Mouse (Mus musculus): ENCODE data around the gene Tmeff2. TPM values are rescaled to one million over a fixed set of nuclear protein-coding genes. Genes with fewer than 3 reads are reported as not detected.
"Not testable (repeated sequence)": the region's sequence is repeated elsewhere in the genome, so short reads cannot be mapped to it uniquely, and the experiment has no call there.

The Tmeff2 gene
- not detected in 2 replicates for polyA plus RNA-seq (2012; ENCODE audit: insufficient read depth, insufficient read length, low replicate concordance, missing spikeins)

- not testable (repeated sequence) for H3K27ac ChIP-seq (ENCODE audit: insufficient read depth, low read depth, low read length); H3K4me3 ChIP-seq (ENCODE audit: insufficient read depth, low read depth, low read length); H3K4me1 ChIP-seq (ENCODE audit: control insufficient read depth, insufficient read depth, low read length)
- WGBS = 93% methylated on average over 9 of the region's 9 CpGs
Measured at GRCm38 (mm10) chr1:50900386-50900785, at the start of gene Tmeff2. TSS of gene Tmeff2 (plus strand) at chr1:50900647.

- no peak overlapping the region for H3K4me3 ChIP-seq (ENCODE audit: insufficient read depth, low read depth, low read length)
- 74% methylated on average over 2 of the region's 2 CpGs for WGBS
- no peaks in the 10 kb centered on the region for H3K4me1 ChIP-seq (ENCODE audit: control insufficient read depth, insufficient read depth, low read length)
- TF ChIP-seq CTCF (IDR thresholded peaks at IDR 0.05; ENCODE audit: insufficient read depth, low read depth, low read length) (no peak), POLR2A (IDR thresholded peaks at IDR 0.05; ENCODE audit: insufficient read depth, low read depth, low read length) (no peak)
- H3K27ac ChIP-seq (ENCODE audit: insufficient read depth, low read depth, low read length) = peak overlapping the region; percentile 66; the same call in 1 of the 2 replicates
Measured at GRCm38 (mm10) chr1:50861515-50861914, 38.9 kb upstream of the Tmeff2 start.

- TF ChIP-seq POLR2A (IDR thresholded peaks at IDR 0.05; ENCODE audit: insufficient read depth, low read depth, low read length) (no peak), CTCF (IDR thresholded peaks at IDR 0.05; ENCODE audit: insufficient read depth, low read depth, low read length) (no peak)
- H3K4me3 ChIP-seq (ENCODE audit: insufficient read depth, low read depth, low read length) = no peak overlapping the region
- H3K4me1 ChIP-seq (ENCODE audit: control insufficient read depth, insufficient read depth, low read length) = no peaks in the 10 kb centered on the region
- H3K27ac ChIP-seq (ENCODE audit: insufficient read depth, low read depth, low read length) = no peak overlapping the region
- 51% methylated on average over 6 of the region's 6 CpGs for WGBS
Measured at GRCm38 (mm10) chr1:50897696-50898095, 2.8 kb upstream of the Tmeff2 start.

- TF ChIP-seq POLR2A (IDR thresholded peaks at IDR 0.05; ENCODE audit: insufficient read depth, low read depth, low read length) = no peak
- no peak for TF ChIP-seq CTCF (IDR thresholded peaks at IDR 0.05; ENCODE audit: insufficient read depth, low read depth, low read length)
- Histone ChIP-seq H3K4me1 (ENCODE audit: control insufficient read depth, insufficient read depth, low read length) (no peaks in the 10 kb centered on the region), H3K4me3 (ENCODE audit: insufficient read depth, low read depth, low read length) (peak overlapping the region; percentile 42), H3K27ac (ENCODE audit: insufficient read depth, low read depth, low read length) (peak overlapping the region; percentile 94)
- WGBS = 23% methylated on average over 5 of the region's 5 CpGs
Measured at GRCm38 (mm10) chr1:50924838-50925355, 24.4 kb downstream of the Tmeff2 start.

- no peak for TF ChIP-seq POLR2A (IDR thresholded peaks at IDR 0.05; ENCODE audit: insufficient read depth, low read depth, low read length)
- no peak for TF ChIP-seq CTCF (IDR thresholded peaks at IDR 0.05; ENCODE audit: insufficient read depth, low read depth, low read length)
- Histone ChIP-seq H3K4me3 (ENCODE audit: insufficient read depth, low read depth, low read length) (peak overlapping the region; percentile 42), H3K27ac (ENCODE audit: insufficient read depth, low read depth, low read length) (peak overlapping the region; percentile 94), H3K4me1 (ENCODE audit: control insufficient read depth, insufficient read depth, low read length) (no peaks in the 10 kb centered on the region)
- 6% methylated on average over 13 of the region's 13 CpGs for WGBS
Measured at GRCm38 (mm10) chr1:50925356-50925921, 25.0 kb downstream of the Tmeff2 start.

GRCm38 (mm10) chr1:50926374-50927060 is 26.1 kb downstream of the Tmeff2 start:
- Histone ChIP-seq H3K27ac (ENCODE audit: insufficient read depth, low read depth, low read length) (peak overlapping the region; percentile 94), H3K4me1 (ENCODE audit: control insufficient read depth, insufficient read depth, low read length) (no peaks in the 10 kb centered on the region), H3K4me3 (ENCODE audit: insufficient read depth, low read depth, low read length) (peak overlapping the region; percentile 67)
- no peak for TF ChIP-seq CTCF (IDR thresholded peaks at IDR 0.05; ENCODE audit: insufficient read depth, low read depth, low read length)
- TF ChIP-seq POLR2A (IDR thresholded peaks at IDR 0.05; ENCODE audit: insufficient read depth, low read depth, low read length) = no peak
- WGBS = 2% methylated on average over 23 of the region's 23 CpGs

GRCm38 (mm10) chr1:50927077-50927611 is 26.7 kb downstream of the Tmeff2 start:
- Histone ChIP-seq H3K27ac (ENCODE audit: insufficient read depth, low read depth, low read length) (peak overlapping the region; percentile 94), H3K4me3 (ENCODE audit: insufficient read depth, low read depth, low read length) (peak overlapping the region; percentile 67), H3K4me1 (ENCODE audit: control insufficient read depth, insufficient read depth, low read length) (no peaks in the 10 kb centered on the region)
- WGBS = under 1% methylated on average over 37 of the region's 37 CpGs
- TF ChIP-seq CTCF (IDR thresholded peaks at IDR 0.05; ENCODE audit: insufficient read depth, low read depth, low read length) = peak; percentile 37; the same call in 1 of the 2 replicates
- TF ChIP-seq POLR2A (IDR thresholded peaks at IDR 0.05; ENCODE audit: insufficient read depth, low read depth, low read length) = peak; percentile 92

- under 1% methylated on average over 35 of the region's 35 CpGs for WGBS
- Histone ChIP-seq H3K27ac (ENCODE audit: insufficient read depth, low read depth, low read length) (peak overlapping the region; percentile 70), H3K4me1 (ENCODE audit: control insufficient read depth, insufficient read depth, low read length) (no peaks in the 10 kb centered on the region), H3K4me3 (ENCODE audit: insufficient read depth, low read depth, low read length) (peak overlapping the region; percentile 67)
- TF ChIP-seq CTCF (IDR thresholded peaks at IDR 0.05; ENCODE audit: insufficient read depth, low read depth, low read length) (no peak), POLR2A (IDR thresholded peaks at IDR 0.05; ENCODE audit: insufficient read depth, low read depth, low read length) (no peak)
Measured at GRCm38 (mm10) chr1:50927679-50928187, 27.3 kb downstream of the Tmeff2 start.

- peak overlapping the region; percentile 66 for H3K4me3 ChIP-seq (ENCODE audit: insufficient read depth, low read depth, low read length)
- 31% methylated on average over 3 of the region's 3 CpGs for WGBS
- TF ChIP-seq POLR2A (IDR thresholded peaks at IDR 0.05; ENCODE audit: insufficient read depth, low read depth, low read length) (no peak), CTCF (IDR thresholded peaks at IDR 0.05; ENCODE audit: insufficient read depth, low read depth, low read length) (no peak)
- no peak overlapping the region for H3K27ac ChIP-seq (ENCODE audit: insufficient read depth, low read depth, low read length)
- no peaks in the 10 kb centered on the region for H3K4me1 ChIP-seq (ENCODE audit: control insufficient read depth, insufficient read depth, low read length)
Measured at GRCm38 (mm10) chr1:50928776-50929175, 28.3 kb downstream of the Tmeff2 start.

Data from olfactory bulb, adult 2 months (tissue).